Mouse (Mus musculus): Measurements from ENCODE around the gene Gm20924.
"Not testable (repeated sequence)": the region's sequence is repeated elsewhere in the genome, so short reads cannot be mapped to it uniquely, and the experiment has no call there.

Gene Gm20924

GRCm38 (mm10) chrY:65207427-65207826 is at the start of gene Gm20924:
Gm20924 (minus strand) TSS chrY:65207527.
- not testable (repeated sequence) for DNase-seq
